Mouse (Mus musculus): Measurements from ENCODE around the gene Nfyc.

DNA sequence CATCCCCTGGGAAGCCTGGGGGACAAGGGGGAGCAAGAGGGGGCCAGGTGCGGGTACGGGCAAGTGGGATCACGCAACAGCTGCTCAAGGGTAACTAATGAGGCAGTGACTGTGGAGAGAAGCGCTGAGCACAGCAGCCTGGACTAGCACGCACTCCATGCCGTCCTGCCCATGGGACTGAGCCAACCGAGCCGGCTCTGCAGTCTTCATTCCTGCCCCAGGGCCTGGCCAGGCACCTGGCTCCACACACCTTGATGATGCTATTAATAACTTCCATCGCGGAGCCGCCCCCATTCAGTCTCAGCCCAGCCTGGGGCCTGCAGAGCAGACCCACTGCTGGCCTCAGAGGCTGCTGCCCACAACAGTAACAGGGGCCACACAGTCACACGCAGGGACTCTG lies 119.1 kb downstream of the Nfyc start:
- TF ChIP-seq POLR2A (IDR thresholded peaks at IDR 0.05; ENCODE audit: borderline replicate concordance, control insufficient read depth, low read depth, low read length) (no peak), CTCF (IDR thresholded peaks at IDR 0.05; ENCODE audit: control insufficient read depth, insufficient read depth, low read length) (no peak)

Measured in bone marrow, adult 2 months (tissue).